11 mouse cellular contexts compared by ENCODE assay signal in the genomic region with DNA sequence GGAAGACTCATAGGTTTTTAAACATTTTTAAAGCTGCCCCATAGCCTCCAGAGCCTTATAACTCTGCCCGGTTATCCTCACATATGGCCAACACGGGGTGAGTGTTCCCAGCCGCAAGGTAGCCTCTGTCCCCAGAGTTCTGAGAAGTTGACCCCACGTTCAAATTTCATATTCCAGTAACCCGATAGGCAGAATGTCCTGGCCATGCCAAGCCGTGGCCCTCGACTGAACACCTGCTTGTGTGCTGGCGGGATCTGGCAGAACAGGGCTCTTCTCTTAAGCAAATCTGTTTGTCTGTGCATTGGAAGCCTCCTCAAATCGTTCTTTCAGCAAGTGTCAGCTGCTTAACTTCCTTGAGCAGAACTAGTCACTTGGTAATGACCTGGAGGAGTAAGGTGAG. TPM values are rescaled to one million over a fixed set of nuclear protein-coding genes. Genes with fewer than 3 reads are reported as not detected.
DNase-seq lines count a peak whose midpoint lies in the region; ATAC-seq and TF ChIP-seq lines count a peak whose summit lies in the region.
"Had no signal": no experiment of that assay in that cellular context is flagged by ENCODE, and none has a peak within 500 bp of the region (broad histone marks: within the 10 kb centered on the region; RNA-seq: fewer than 3 reads in every experiment).

No protein-coding gene starts in this region.

- no peak overlapping the region for H3K4me3 ChIP-seq in heart, embryonic 10.5 days
- no peak overlapping the region for H3K4me3 ChIP-seq in kidney, embryonic 16.5 days (ENCODE audit: low read length)
- no peak overlapping the region for H3K4me3 ChIP-seq in hindbrain, embryonic 12.5 days
- no peak overlapping the region for H3K4me3 ChIP-seq in midbrain, embryonic 15.5 days
- no peak overlapping the region for H3K4me3 ChIP-seq in cerebellum, adult 2 months (replicated peaks; ENCODE audit: insufficient read depth, low read depth, low read length)

- no peak for TF ChIP-seq CTCF in cerebellum, adult 2 months (IDR thresholded peaks at IDR 0.05; ENCODE audit: borderline replicate concordance, insufficient read depth, low read depth, low read length)

- H3K27ac ChIP-seq in heart, embryonic 10.5 days = peak overlapping the region; percentile 69
- H3K27ac ChIP-seq in kidney, embryonic 16.5 days (ENCODE audit: low read length) = peak overlapping the region; percentile 88
- peak overlapping the region; percentile 83 for H3K27ac ChIP-seq in hindbrain, embryonic 12.5 days
- H3K27ac ChIP-seq in midbrain, embryonic 15.5 days = 0 out of 2 replicates have a peak overlapping the region, but pooled peaks have one; percentile 74
- H3K27ac ChIP-seq in cerebellum, adult 2 months (ENCODE audit: insufficient read depth, low read length) = no peak overlapping the region

- no peaks in the 10 kb centered on the region for H3K9me3 ChIP-seq in heart, embryonic 10.5 days
- H3K9me3 ChIP-seq in kidney, embryonic 16.5 days (ENCODE audit: low read length) = no peaks in the 10 kb centered on the region
- H3K9me3 ChIP-seq in hindbrain, embryonic 12.5 days (replicated peaks) = no peaks in the 10 kb centered on the region
- H3K9me3 ChIP-seq in midbrain, embryonic 15.5 days = no peaks in the 10 kb centered on the region

- no peak for TF ChIP-seq POLR2A in cerebellum, adult 2 months (IDR thresholded peaks at IDR 0.05; ENCODE audit: borderline replicate concordance, insufficient read depth, low read length)

- no peak overlapping the region; the same call in 1 of the 2 replicates for H3K4me2 ChIP-seq in kidney, embryonic 16.5 days (replicated peaks; ENCODE audit: low read depth, low read length)
- no peak overlapping the region for H3K4me2 ChIP-seq in hindbrain, embryonic 12.5 days (replicated peaks)
- no peak overlapping the region for H3K4me2 ChIP-seq in midbrain, embryonic 15.5 days

- peaks cover 95% of the 10 kb centered on the region for H3K4me1 ChIP-seq in heart, embryonic 10.5 days
- peaks cover 85% of the 10 kb centered on the region for H3K4me1 ChIP-seq in kidney, embryonic 16.5 days (ENCODE audit: insufficient read depth, low read length)
- H3K4me1 ChIP-seq in hindbrain, embryonic 12.5 days = peaks cover 80% of the 10 kb centered on the region
- H3K4me1 ChIP-seq in midbrain, embryonic 15.5 days = peaks cover 56% of the 10 kb centered on the region
- peaks cover 11% of the 10 kb centered on the region for H3K4me1 ChIP-seq in cerebellum, adult 2 months (ENCODE audit: control insufficient read depth, insufficient read depth, low read length)

- no peak for DNase-seq in heart, embryonic 10.5 days (ENCODE audit: low spot score)
- DNase-seq in heart, postnatal 14 days = no peak
- DNase-seq in kidney, postnatal 4 days = no peak
- DNase-seq in cerebellum, adult 2 months = no peak
- no peak for DNase-seq in adrenal gland, postnatal 4 days (ENCODE audit: low spot score in 2 of 2)
- DNase-seq: cerebellum, adult 11-12 months; layer of hippocampus, postnatal 36 days; thymus, postnatal 25 days had no signal

- 79% methylated on average over 9 of the region's 9 CpGs for WGBS in heart, embryonic 10.5 days
- 55% methylated on average over 9 of the region's 9 CpGs for WGBS in kidney, embryonic 16.5 days
- 74% methylated on average over 9 of the region's 9 CpGs for WGBS in hindbrain, embryonic 12.5 days
- 84% methylated on average over 9 of the region's 9 CpGs for WGBS in midbrain, embryonic 15.5 days
- WGBS in cerebellum, adult 2 months = 58% methylated on average over 9 of the region's 9 CpGs

- intact Hi-C loops in heart, postnatal 14 days (cut with DNase I) = loop anchor here (5.0 kb wide), 1 partner anchor 55 kb away; a partner anchor contains a TSS

- no peaks in the 10 kb centered on the region for H3K27me3 ChIP-seq in heart, embryonic 10.5 days (ENCODE audit: insufficient read depth, poor library complexity, severe bottlenecking)
- no peaks in the 10 kb centered on the region for H3K27me3 ChIP-seq in kidney, embryonic 16.5 days (ENCODE audit: insufficient read depth, low read length)
- no peaks in the 10 kb centered on the region for H3K27me3 ChIP-seq in hindbrain, embryonic 12.5 days
- H3K27me3 ChIP-seq in midbrain, embryonic 15.5 days (replicated peaks) = no peaks in the 10 kb centered on the region
- no peaks in the 10 kb centered on the region for H3K27me3 ChIP-seq in cerebellum, adult 2 months (ENCODE audit: control insufficient read depth, insufficient read depth, low read length)

- no peak for ATAC-seq in kidney, embryonic 16.5 days (ENCODE audit: low FRiP score, low TSS enrichment)
- no peak for ATAC-seq in hindbrain, embryonic 12.5 days (ENCODE audit: low FRiP score)
- ATAC-seq in midbrain, embryonic 15.5 days (replicated peaks) = no peak

- H3K9ac ChIP-seq in kidney, embryonic 16.5 days (replicated peaks; ENCODE audit: low read length) = no peak overlapping the region
- no peak overlapping the region for H3K9ac ChIP-seq in hindbrain, embryonic 12.5 days
- no peak overlapping the region for H3K9ac ChIP-seq in midbrain, embryonic 15.5 days

- no peaks in the 10 kb centered on the region for H3K36me3 ChIP-seq in heart, embryonic 10.5 days
- no peaks in the 10 kb centered on the region; the same call in 1 of the 2 replicates for H3K36me3 ChIP-seq in kidney, embryonic 16.5 days (ENCODE audit: insufficient read depth, low read length)
- H3K36me3 ChIP-seq in hindbrain, embryonic 12.5 days = no peaks in the 10 kb centered on the region
- no peaks in the 10 kb centered on the region for H3K36me3 ChIP-seq in midbrain, embryonic 15.5 days (replicated peaks)

RNA-seq across cellular contexts. Expression of a gene that starts 55.4 kb away (rescaled TPM):
- 12.6 and 13.7 TPM in 2 replicates for polyA plus RNA-seq in heart, embryonic 10.5 days (2016; fragmentation: Nextera tagmentation; extraction: Ambion mirVana)
- 1 to 10 TPM; 5.3 to 6.8 TPM for total RNA-seq in heart, postnatal 14 days (2021)
- 18.4 and 18.9 TPM in 2 replicates for polyA plus RNA-seq in kidney, embryonic 16.5 days (2015; fragmentation: Nextera tagmentation; extraction: Ambion mirVana)
- 5.8 and 7.0 TPM in 2 replicates for polyA plus RNA-seq in hindbrain, embryonic 12.5 days (2016; fragmentation: Nextera tagmentation; extraction: Ambion mirVana)
- polyA plus RNA-seq in midbrain, embryonic 15.5 days (2015; fragmentation: Nextera tagmentation; extraction: Ambion mirVana) = 5.9 and 7.0 TPM in 2 replicates
- polyA plus RNA-seq in cerebellum, adult 2 months (2012; rRNA removed) = 5.7 and 6.9 TPM in 2 replicates
- total RNA-seq in adrenal gland, postnatal 4 days (2021) = 10 to 100 TPM; 24.0 to 24.8 TPM
